Mouse (Mus musculus) stomach, postnatal 0 days (tissue): ENCODE data around the gene Slc52a3. TPM values are rescaled to one million over a fixed set of nuclear protein-coding genes. Genes with fewer than 3 reads are reported as not detected.

Experiments
- ATAC-seq: fragments of 200-750 bp; cut with Nextera tagmentation; 2 replicates; pipeline ENCODE4 v1.8.0; 2017; ENCODE audit not compliant: low FRiP score, low TSS enrichment
- DNase-seq: peaks from one replicate; pipeline ENCODE4 v3.0.0-alpha.2; 2016; ENCODE audit warnings: low spot score
- H3K27ac ChIP-seq: fragments of 300-500 bp; sonication (generic); replicated peaks from 2 replicates; pipeline ENCODE4 v1.5.1; 2014; ENCODE audit warnings: mild to moderate bottlenecking, control low read depth
- H3K27me3 ChIP-seq: fragments of 300-500 bp; sonication (generic); 2 replicates; pipeline ENCODE4 v1.6.1; 2014; ENCODE audit warnings: low read length; ENCODE audit not compliant: control insufficient read depth, insufficient read depth
- H3K36me3 ChIP-seq: fragments of 300-500 bp; sonication (generic); 2 replicates; pipeline ENCODE4 v1.6.1; 2014; ENCODE audit warnings: low read length, mixed read lengths; ENCODE audit not compliant: control insufficient read depth, insufficient read depth
- H3K4me1 ChIP-seq: fragments of 300-500 bp; sonication (generic); replicated peaks from 2 replicates; pipeline ENCODE4 v1.6.1; 2014; ENCODE audit warnings: antibody characterized with exemption; ENCODE audit not compliant: control insufficient read depth, insufficient read depth
- H3K4me2 ChIP-seq: fragments of 300-500 bp; sonication (generic); replicated peaks from 2 replicates; pipeline ENCODE4 v1.6.1; 2014; ENCODE audit warnings: low read depth, mild to moderate bottlenecking, control low read depth, moderate library complexity
- H3K4me3 ChIP-seq: fragments of 300-500 bp; sonication (generic); 2 replicates; pipeline ENCODE4 v1.5.1; 2014; ENCODE audit warnings: low read depth, low read length, control low read depth
- H3K9ac ChIP-seq: fragments of 300-500 bp; sonication (generic); 2 replicates; pipeline ENCODE4 v1.6.1; 2014; ENCODE audit warnings: mild to moderate bottlenecking, low read length, control low read depth, mixed read lengths
- H3K9me3 ChIP-seq: fragments of 300-500 bp; sonication (generic); 2 replicates; pipeline ENCODE4 v1.6.1; 2016; ENCODE audit warnings: low read length; ENCODE audit not compliant: control insufficient read depth
- CTCF ChIP-seq: IDR thresholded peaks from 2 replicates; pipeline ENCODE4 v1.5.1; 2016; ENCODE audit warnings: antibody characterized with exemption, low read depth, mild to moderate bottlenecking, moderate library complexity
- EP300 ChIP-seq: optimal IDR thresholded peaks from 2 replicates; pipeline ENCODE3; 2016; ENCODE audit warnings: antibody characterized with exemption
- WGBS: fragments of 180-500 bp; shearing (Covaris S2); extraction: QIAGEN DNeasy Blood & Tissue Kit; methylation state at CpG from one replicate; pipeline ENCODE4 v1.1.7; 2014; 5-methylcytosine and 5-hydroxymethylcytosine counted together
- polyA plus RNA-seq: library from polyadenylated mRNA; unstranded; fragments of >200 nt; fragmentation: Nextera tagmentation; extraction: Ambion mirVana; gene quantifications from 2 replicates; pipeline ENCODE4 v1.2.1, GENCODE M21; 2015

Slc52a3 gene
- 22.2 and 24.9 TPM in 2 replicates for polyA plus RNA-seq

DNA sequence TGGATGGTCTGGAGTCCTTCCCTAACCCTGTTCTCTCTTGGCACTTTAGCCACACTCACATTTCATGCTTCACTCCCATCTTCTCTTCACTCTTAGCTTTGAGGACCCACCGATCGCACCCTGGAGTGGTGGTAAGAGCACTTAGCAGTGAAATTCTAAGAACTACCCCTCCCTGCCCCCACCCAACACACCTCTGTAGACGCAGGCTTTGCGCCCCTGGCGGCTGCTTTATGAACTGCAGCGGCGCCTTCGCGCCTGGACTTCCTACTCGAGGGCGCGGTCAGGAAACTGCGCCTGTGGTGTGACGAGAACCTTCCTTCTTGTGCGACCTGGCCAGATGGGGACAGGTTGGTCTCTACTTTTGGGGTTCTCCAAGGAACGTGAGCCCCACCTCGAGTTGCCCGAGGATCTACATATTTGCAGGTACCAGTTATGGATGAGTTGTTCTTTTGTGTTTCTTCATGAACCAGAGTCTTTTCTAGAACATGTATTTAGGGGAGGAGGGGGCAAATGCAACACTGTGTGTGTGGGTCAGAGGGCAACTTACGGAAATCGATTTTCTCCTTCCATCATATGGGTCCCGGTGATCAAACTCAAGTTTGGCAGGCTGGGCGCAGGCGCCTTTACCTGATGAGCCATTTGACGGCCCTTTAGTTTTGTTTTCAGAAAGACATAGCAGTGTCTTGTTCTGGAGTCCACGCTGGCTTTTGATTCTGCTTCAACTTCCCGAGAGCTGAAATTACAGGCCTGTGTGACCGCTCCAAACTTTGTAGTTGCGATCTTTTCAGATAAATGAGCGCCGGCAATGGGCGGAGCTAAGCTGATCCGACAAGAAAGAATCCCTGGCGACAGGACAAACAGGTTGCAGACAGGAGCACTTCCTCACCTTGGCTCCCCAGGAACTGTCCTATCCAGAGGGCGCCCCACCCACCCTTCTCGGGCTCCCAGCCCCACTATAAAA, at the start of gene Slc52a3:
TSS of gene Slc52a3 (plus strand) at position 283 of the 961 bp plus-strand sequence.
- H3K9ac ChIP-seq: peak within 1 kb of the TSS; percentile 45; the same call in 1 of the 2 replicates
- 0 out of 2 replicates have a peak, but pooled peaks cover 2% of the 10 kb centered on the region for H3K4me1 ChIP-seq
- ATAC-seq: peak; percentile 84
- 9% methylated on average over 35 of the region's 35 CpGs for WGBS
- TF ChIP-seq EP300 (no peak), CTCF (peak; percentile 97)
- peak; percentile 94 for DNase-seq
- H3K4me3 ChIP-seq: peak within 1 kb of the TSS; percentile 35
- no peaks in the 10 kb centered on the region for H3K27me3 ChIP-seq
- peak within 1 kb of the TSS; percentile 73 for H3K27ac ChIP-seq
- no peaks in the 10 kb centered on the region for H3K9me3 ChIP-seq
- H3K36me3 ChIP-seq: no peaks in the 10 kb centered on the region
- peak within 1 kb of the TSS; percentile 52 for H3K4me2 ChIP-seq

DNA sequence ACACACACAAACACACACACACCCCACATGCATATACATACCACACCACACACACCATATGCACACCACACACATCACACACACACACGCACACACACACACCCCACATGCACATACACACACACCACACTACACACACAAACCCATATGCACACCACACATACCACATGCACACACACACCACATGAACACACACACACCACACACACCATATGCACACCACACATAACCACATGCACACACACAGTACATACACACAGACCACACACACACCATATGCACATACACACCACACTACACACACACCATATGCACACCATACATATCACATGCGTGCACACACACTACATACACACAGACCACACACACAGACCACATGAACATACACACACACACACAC, 48.7 kb upstream of the Slc52a3 start:
- Histone ChIP-seq H3K9me3 (no peaks in the 10 kb centered on the region), H3K4me1 (no peaks in the 10 kb centered on the region), H3K4me3 (no peak overlapping the region), H3K36me3 (no peaks in the 10 kb centered on the region), H3K27me3 (no peaks in the 10 kb centered on the region), H3K4me2 (no peak overlapping the region), H3K9ac (no peak overlapping the region), H3K27ac (no peak overlapping the region)
- 92% methylated on average over 2 of the region's 2 CpGs for WGBS
- ATAC-seq: no peak
- no peak for TF ChIP-seq EP300
- TF ChIP-seq CTCF: no peak
- DNase-seq: no peak

DNA sequence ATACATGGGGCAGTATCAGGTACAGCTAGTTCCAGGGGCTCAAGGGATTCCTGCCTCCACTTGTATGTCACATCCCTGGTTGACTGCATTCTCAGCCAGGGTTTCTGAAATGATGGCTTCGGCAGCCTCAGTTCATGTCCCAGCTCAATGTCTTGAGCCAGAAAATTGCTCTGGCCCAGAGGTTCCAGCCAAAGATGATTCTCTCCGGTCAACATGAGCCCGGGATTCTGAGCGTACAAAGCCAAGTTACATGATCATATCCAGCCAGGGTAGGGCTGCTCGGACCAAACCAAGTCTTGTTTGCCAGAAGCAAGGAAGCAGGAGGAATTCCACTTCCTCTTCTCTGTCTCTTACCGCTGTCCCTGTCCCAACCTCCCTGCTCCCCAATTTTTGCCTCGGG, 48.0 kb upstream of the Slc52a3 start:
- ATAC-seq (no peak), DNase-seq (no peak)
- no peak overlapping the region for H3K4me2 ChIP-seq
- TF ChIP-seq EP300 (no peak), CTCF (no peak)
- H3K9ac ChIP-seq: no peak overlapping the region
- no peak overlapping the region for H3K4me3 ChIP-seq
- WGBS: 77% methylated on average over 7 of the region's 7 CpGs
- H3K27ac ChIP-seq: no peak overlapping the region
- no peaks in the 10 kb centered on the region for H3K4me1 ChIP-seq
- no peaks in the 10 kb centered on the region for H3K27me3 ChIP-seq
- no peaks in the 10 kb centered on the region for H3K36me3 ChIP-seq
- no peaks in the 10 kb centered on the region for H3K9me3 ChIP-seq

DNA sequence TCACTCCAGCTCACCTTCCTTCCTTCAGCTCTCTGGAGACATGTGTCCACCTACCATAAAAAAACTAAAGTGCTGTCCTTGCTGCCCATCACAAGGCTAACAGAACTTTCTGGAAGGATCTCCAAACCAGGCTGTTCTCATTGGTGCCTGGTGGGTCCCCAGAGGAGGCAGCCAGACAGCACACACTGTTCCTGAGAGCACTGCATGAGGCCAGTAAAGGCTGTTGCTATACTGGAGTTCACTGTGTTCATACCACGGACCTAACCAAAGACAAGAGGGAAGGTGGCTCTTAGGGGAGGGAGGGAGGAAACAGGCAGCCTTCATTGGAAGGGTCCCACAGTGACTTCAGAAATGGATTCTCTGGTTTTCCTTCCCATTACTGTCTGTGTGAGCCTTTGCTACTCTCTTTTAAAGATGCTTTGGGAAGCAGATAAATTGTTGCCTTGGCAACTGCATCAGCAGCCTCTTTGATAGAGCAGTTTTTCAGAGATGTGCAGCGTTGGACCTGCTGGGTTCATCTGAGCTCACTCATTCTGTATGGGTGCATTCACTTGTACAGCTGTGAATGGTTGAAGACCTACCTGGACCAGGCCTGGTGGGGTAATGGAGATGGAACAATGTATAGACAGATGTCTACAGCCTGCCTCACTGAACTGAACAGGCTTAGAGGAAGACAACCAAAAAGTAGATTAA, 47.1 kb upstream of the Slc52a3 start:
- DNase-seq (no peak), ATAC-seq (no peak)
- Histone ChIP-seq H3K4me2 (no peak overlapping the region), H3K9me3 (no peaks in the 10 kb centered on the region), H3K27me3 (no peaks in the 10 kb centered on the region), H3K36me3 (no peaks in the 10 kb centered on the region), H3K4me3 (no peak overlapping the region), H3K9ac (no peak overlapping the region), H3K27ac (no peak overlapping the region), H3K4me1 (no peaks in the 10 kb centered on the region)
- 80% methylated on average over 2 of the region's 2 CpGs for WGBS
- TF ChIP-seq EP300: no peak
- no peak for TF ChIP-seq CTCF

DNA sequence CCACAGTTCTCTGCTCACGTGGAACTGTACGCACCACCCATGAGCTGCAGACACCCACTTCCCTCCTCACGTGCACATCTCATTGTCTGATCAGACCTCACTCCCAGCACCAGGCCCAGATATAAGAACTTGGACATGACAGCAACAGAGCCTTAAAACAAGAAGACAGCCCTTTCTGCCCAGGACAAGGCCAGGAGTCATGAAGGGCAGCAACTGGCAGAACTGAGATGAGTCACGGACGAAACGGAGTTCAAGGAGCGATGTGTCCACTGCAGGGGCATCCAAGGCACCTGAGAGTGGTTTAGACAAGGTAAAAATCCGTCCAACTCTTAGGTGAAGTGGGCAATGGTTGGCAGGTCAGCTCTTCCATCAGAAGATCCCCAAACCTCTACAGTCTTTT, 42.6 kb upstream of the Slc52a3 start:
- H3K9me3 ChIP-seq: no peaks in the 10 kb centered on the region
- ATAC-seq: no peak

More for the DNA sequence above, 42.6 kb upstream of the Slc52a3 start:
- no peak overlapping the region for H3K27ac ChIP-seq
- no peak overlapping the region for H3K4me3 ChIP-seq
- H3K9ac ChIP-seq: no peak overlapping the region
- no peak overlapping the region for H3K4me2 ChIP-seq
- no peaks in the 10 kb centered on the region for H3K4me1 ChIP-seq
- DNase-seq: no peak
- no peaks in the 10 kb centered on the region for H3K36me3 ChIP-seq
- no peak for TF ChIP-seq EP300
- WGBS: 89% methylated on average over 8 of the region's 8 CpGs
- H3K27me3 ChIP-seq: no peaks in the 10 kb centered on the region
